Mouse (Mus musculus) right cerebral cortex, postnatal 25 days (tissue): ENCODE measurements around the gene Myom3.
A peak's percentile ranks its signal among the peaks of the same experiment; 100 is the strongest.

Experiments used
- DNase-seq: peaks from one replicate; pipeline ENCODE4 v3.0.0; 2022

Gene Myom3

DNA sequence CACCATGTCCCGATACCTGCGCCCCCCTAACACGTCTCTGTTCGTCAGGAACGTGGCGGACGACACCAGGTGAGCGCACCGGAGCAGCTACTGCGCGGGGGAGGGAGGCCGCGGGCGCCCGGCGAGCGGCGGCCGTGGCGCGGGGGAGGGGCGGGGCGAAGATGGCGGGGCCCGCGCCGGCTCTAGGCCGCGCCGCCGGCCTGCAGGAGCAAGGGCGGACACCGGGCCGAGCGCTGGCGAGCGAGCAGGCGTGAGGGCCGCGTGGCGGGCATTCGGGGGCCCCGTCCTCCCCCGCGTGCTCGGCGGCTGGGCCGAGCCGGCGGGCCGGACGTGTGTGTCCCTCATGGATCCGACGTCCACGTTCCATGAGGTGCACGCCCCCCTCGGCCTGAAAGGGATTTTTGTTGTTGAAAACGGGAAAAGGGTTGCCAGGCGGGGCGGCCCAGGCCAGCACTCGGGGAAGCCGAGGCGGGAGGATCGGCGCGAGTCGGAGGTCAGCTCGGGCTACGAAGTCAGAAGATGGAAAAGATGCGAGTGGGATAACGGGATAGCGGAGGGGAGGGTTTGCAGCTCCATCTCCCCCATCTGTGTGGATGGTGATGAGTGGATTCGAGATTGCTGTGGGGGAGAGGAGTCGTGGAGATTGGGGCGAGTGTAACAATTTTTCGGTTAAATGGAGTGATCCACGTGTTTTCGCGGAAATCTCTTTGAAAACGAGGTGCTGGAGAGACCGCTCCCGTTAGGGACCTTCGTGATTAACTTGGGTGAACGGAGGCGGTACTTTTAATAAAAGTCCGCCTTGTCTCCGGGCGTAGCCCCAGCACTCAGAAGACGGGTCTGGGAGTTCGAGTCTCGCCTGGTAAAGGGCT, 96.9 kb downstream of the Myom3 start:
- DNase-seq, result peak; percentile 61

GRCm38 (mm10) chr4:135857597-135858186, 98.2 kb downstream of the Myom3 start:
- no peak for DNase-seq
